Mouse (Mus musculus): ENCODE measurements around the gene Capza2. TPM values are rescaled to one million over a fixed set of nuclear protein-coding genes. Genes with fewer than 3 reads are reported as not detected.
"Not testable (repeated sequence)": the region's sequence is repeated elsewhere in the genome, so short reads cannot be mapped to it uniquely, and the experiment has no call there.

The Capza2 gene
- polyA plus RNA-seq, 1 experiment, result 163 TPM

DNA sequence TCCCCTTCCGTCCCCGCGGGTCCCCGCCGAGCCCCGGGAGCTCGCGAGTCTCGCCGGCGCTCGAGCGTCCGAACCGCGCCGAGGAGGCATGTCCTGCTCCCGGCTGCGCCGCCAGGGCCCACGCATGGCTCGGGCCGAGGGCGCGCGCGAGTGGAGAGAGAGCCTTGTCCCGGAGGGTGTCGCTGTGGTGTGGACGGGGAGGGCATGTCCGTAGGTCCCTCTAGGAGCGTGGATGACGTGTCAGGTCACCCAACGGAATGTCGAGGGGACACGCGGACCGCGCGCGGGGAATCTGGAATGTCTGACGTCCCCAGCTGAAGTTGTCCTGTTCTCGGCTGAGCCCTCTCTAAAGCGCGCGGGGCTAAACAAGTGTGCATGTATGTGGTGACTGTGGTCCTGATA, 58.5 kb downstream of the Capza2 start:
- H3K27ac ChIP-seq (ENCODE audit: insufficient read depth, low read length), result no peak overlapping the region
- TF ChIP-seq CTCF (IDR thresholded peaks at IDR 0.05; ENCODE audit: extremely low read depth, insufficient read depth, low read length), result no peak
- TF ChIP-seq POLR2A (IDR thresholded peaks at IDR 0.05; ENCODE audit: extremely low read depth, insufficient read depth, low read length), result 0 out of 2 replicates have a peak, but pooled peaks have one; percentile 25
- no peaks in the 10 kb centered on the region; the same call in 1 of the 2 replicates for H3K4me1 ChIP-seq (ENCODE audit: control insufficient read depth, insufficient read depth, low read length)

DNA sequence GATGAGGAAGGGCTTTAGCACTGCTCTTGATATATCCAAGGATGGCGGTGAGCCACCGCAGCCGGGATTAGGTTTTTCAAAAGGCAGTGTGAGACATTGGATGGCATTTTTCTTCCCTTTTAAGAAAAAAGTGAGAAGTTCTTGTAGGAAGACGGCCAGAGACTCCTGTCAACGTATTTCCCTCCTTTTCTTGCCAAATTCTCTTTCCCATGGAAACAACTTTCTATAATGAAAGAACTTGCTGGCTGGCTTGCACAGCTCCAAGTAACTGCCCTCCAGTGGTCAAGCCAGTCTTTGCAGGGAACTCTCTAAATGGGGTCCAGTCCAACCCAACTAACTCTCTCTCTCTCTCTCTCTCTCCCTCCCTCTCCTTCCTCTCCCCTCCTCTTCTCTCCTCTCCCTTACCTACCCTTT, 60.3 kb downstream of the Capza2 start:
- Histone ChIP-seq H3K27ac (ENCODE audit: insufficient read depth, low read length) (no peak overlapping the region), H3K4me1 (ENCODE audit: control insufficient read depth, insufficient read depth, low read length) (no peaks in the 10 kb centered on the region; the same call in 1 of the 2 replicates), H3K4me3 (ENCODE audit: insufficient read depth, low read length) (no peak overlapping the region)
- TF ChIP-seq CTCF (IDR thresholded peaks at IDR 0.05; ENCODE audit: extremely low read depth, insufficient read depth, low read length) (peak; percentile 58), POLR2A (IDR thresholded peaks at IDR 0.05; ENCODE audit: extremely low read depth, insufficient read depth, low read length) (no peak)

More for the DNA sequence above, 58.5 kb downstream of the Capza2 start:
- H3K4me3 ChIP-seq (ENCODE audit: insufficient read depth, low read length), result peak overlapping the region; percentile 95

- TF ChIP-seq CTCF (IDR thresholded peaks at IDR 0.05; ENCODE audit: extremely low read depth, insufficient read depth, low read length), result no peak
- H3K27ac ChIP-seq (ENCODE audit: insufficient read depth, low read length), result no peak overlapping the region
- no peaks in the 10 kb centered on the region; the same call in 1 of the 2 replicates for H3K4me1 ChIP-seq (ENCODE audit: control insufficient read depth, insufficient read depth, low read length)
- H3K4me3 ChIP-seq (ENCODE audit: insufficient read depth, low read length), result no peak overlapping the region
Measured at GRCm38 (mm10) chr6:17700936-17701612, 65.0 kb downstream of the Capza2 start.

DNA sequence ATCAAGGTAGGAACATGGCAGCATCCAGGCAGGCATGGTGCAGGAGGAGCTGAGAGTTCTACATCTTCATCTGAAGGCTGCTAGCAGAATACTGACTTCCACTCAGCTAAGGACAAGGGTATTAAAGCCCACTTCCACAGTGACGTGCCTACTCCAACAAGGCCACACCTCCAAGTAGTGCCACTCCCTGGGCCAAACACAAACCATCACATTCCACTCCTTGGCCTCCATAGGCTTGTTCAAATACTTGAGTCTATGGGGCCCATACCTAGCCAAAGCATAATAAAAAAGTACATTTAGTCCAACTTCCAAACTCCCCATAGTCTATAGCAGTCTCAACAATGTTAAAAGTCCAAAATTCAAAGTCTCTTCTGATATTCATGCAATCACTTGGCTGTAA, 68.0 kb downstream of the Capza2 start:
- not testable (repeated sequence) for H3K4me1 ChIP-seq (ENCODE audit: control insufficient read depth, insufficient read depth, low read length); H3K27ac ChIP-seq (ENCODE audit: insufficient read depth, low read length); H3K4me3 ChIP-seq (ENCODE audit: insufficient read depth, low read length)

DNA sequence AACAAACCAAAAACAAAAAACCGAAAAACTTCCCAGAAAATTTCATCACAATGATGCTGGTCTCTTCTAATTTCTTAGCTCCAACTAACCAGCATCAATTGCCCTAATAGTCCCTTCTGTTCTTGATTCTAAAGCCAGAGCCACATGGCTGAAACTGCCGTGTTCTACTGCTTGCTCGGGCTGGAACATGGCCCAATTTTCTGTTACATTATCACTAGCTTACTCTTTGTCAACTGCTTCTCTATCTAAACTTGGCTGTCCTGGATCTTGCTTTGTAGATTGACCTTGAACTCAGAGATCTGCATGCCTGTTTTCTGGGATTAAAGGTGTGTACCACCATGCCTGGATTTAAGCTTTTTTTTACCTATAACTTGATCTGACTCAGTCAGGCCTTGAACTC, 69.9 kb downstream of the Capza2 start:
- Histone ChIP-seq H3K4me1 (ENCODE audit: control insufficient read depth, insufficient read depth, low read length) (no peaks in the 10 kb centered on the region), H3K4me3 (ENCODE audit: insufficient read depth, low read length) (no peak overlapping the region), H3K27ac (ENCODE audit: insufficient read depth, low read length) (no peak overlapping the region)
- TF ChIP-seq CTCF (IDR thresholded peaks at IDR 0.05; ENCODE audit: extremely low read depth, insufficient read depth, low read length) (no peak), POLR2A (IDR thresholded peaks at IDR 0.05; ENCODE audit: extremely low read depth, insufficient read depth, low read length) (no peak)

Other genes with a start within 250 kb of the Capza2 start
- gene Met, start 172.4 kb upstream of the Capza2 start, polyA plus RNA-seq (2012; rRNA removed), result 4.3 and 4.7 TPM in 2 replicates
- gene St7, start 56.7 kb downstream of the Capza2 start, polyA plus RNA-seq (2012; rRNA removed), result 22.8 and 26.3 TPM in 2 replicates

Measured in cortical plate, adult 2 months (tissue).